Mouse (Mus musculus) spleen, adult 2 months (tissue): ENCODE results near the gene Arhgap1.

Experiments
- CTCF ChIP-seq: fragments of 200-500 bp; IDR thresholded peaks from 2 replicates; pipeline ENCODE4 v1.5.1; 2011; ENCODE audit warnings: mild to moderate bottlenecking, inconsistent platforms; ENCODE audit not compliant: insufficient read depth, insufficient read length, insufficient replicate concordance; ENCODE audit errors: extremely low read depth
- POLR2A ChIP-seq: fragments of 200-500 bp; IDR thresholded peaks from 2 replicates; pipeline ENCODE4 v1.6.1; 2011; ENCODE audit warnings: low read depth, low read length, inconsistent platforms

GRCm38 (mm10) chr2:91674895-91675294 is 25.2 kb downstream of the Arhgap1 start:
- no peak for TF ChIP-seq CTCF
- TF ChIP-seq POLR2A: no peak
